ENCODE assay signal across 8 mouse cellular contexts in genomic region chr8:106211421-106211820, GRCm38 (mm10). TPM values are rescaled to one million over a fixed set of nuclear protein-coding genes. Genes with fewer than 3 reads are reported as not detected.
A peak's percentile ranks its signal among the peaks of the same experiment; 100 is the strongest.
DNase-seq lines count a peak whose midpoint lies in the region; ATAC-seq and TF ChIP-seq lines count a peak whose summit lies in the region.

No protein-coding gene starts in this region.

- no peak for DNase-seq in heart, postnatal 4 days
- no peak for DNase-seq in ES-E14 (ENCODE audit: low read depth, low spot score)
- DNase-seq in embryo, embryonic 11 days, result no peak
- no peak for DNase-seq in left cerebral cortex, adult 9 months (ENCODE audit: low spot score in 2 of 2)
- DNase-seq in urinary bladder, postnatal 10 days (ENCODE audit: low spot score), result no peak

- H3K9me3 ChIP-seq in heart, embryonic 13.5 days, result no peaks in the 10 kb centered on the region
- no peaks in the 10 kb centered on the region for H3K9me3 ChIP-seq in ES-E14 (ENCODE audit: control insufficient read depth, insufficient read depth, low read depth, low read length)
- no peaks in the 10 kb centered on the region for H3K9me3 ChIP-seq in megakaryocyte, embryonic 14.5 days

- no peak for ATAC-seq in heart, embryonic 13.5 days (ENCODE audit: extremely low read depth, insufficient number of reproducible peaks, low FRiP score, low TSS enrichment)
- ATAC-seq in hematopoietic stem cell, adult 5-6 weeks (replicated peaks in 1 of 2; ENCODE audit: insufficient read depth in 1 of 2, low FRiP score in 2 of 2, low TSS enrichment in 1 of 2, low read depth in 1 of 2, poor library complexity in 2 of 2, severe bottlenecking in 2 of 2), result 0 out of 4 replicates have a peak, but pooled peaks have one; percentile 1 to 3

- H3K4me3 ChIP-seq in heart, embryonic 13.5 days, result peak overlapping the region; percentile 96
- peak overlapping the region; percentile 86 to 90 for H3K4me3 ChIP-seq in ES-E14 (ENCODE audit: insufficient read depth in 1 of 2, low read depth in 1 of 2, low read length in 2 of 2, poor library complexity in 1 of 2, severe bottlenecking in 1 of 2)
- peak overlapping the region; percentile 95 for H3K4me3 ChIP-seq in megakaryocyte, embryonic 14.5 days (replicated peaks)

- peaks cover 16% of the 10 kb centered on the region for H3K4me1 ChIP-seq in heart, embryonic 13.5 days
- H3K4me1 ChIP-seq in ES-E14 (ENCODE audit: control insufficient read depth in 2 of 2, insufficient read depth in 2 of 2, low read length in 2 of 2, poor library complexity in 1 of 2), result peaks cover 2 to 5% of the 10 kb centered on the region in 2 experiments; a peak in 1 of 4 replicates
- peaks cover 34% of the 10 kb centered on the region for H3K4me1 ChIP-seq in megakaryocyte, embryonic 14.5 days

- no peaks in the 10 kb centered on the region for H3K27me3 ChIP-seq in heart, embryonic 13.5 days (replicated peaks)
- no peaks in the 10 kb centered on the region for H3K27me3 ChIP-seq in megakaryocyte, embryonic 14.5 days (replicated peaks)

- WGBS in heart, embryonic 13.5 days, result 5% methylated on average over 13 of the region's 13 CpGs

- in situ Hi-C loops in ES-E14 (cut with MboI; ENCODE audit: low sequenced_read_pairs in 2 of 2, unreplicated experiment in 2 of 2), result no loop called here

- peaks cover 65% of the 10 kb centered on the region for H3K36me3 ChIP-seq in heart, embryonic 13.5 days
- H3K36me3 ChIP-seq in ES-E14 (ENCODE audit: control insufficient read depth, insufficient read depth, low read length, poor library complexity, severe bottlenecking), result peaks cover 22% of the 10 kb centered on the region; the same call in 1 of the 2 replicates
- peaks cover 51% of the 10 kb centered on the region for H3K36me3 ChIP-seq in megakaryocyte, embryonic 14.5 days (replicated peaks; ENCODE audit: low read length)

- H3K9ac ChIP-seq in heart, embryonic 13.5 days, result peak overlapping the region; percentile 96
- peak overlapping the region; percentile 96 for H3K9ac ChIP-seq in ES-E14 (ENCODE audit: insufficient read depth, low read depth, low read length, poor library complexity, severe bottlenecking)

- peak overlapping the region; percentile 94 for H3K27ac ChIP-seq in heart, embryonic 13.5 days (replicated peaks)
- peak overlapping the region; percentile 26; the same call in 1 of the 2 replicates for H3K27ac ChIP-seq in ES-E14 (ENCODE audit: insufficient read depth, low read depth, low read length, poor library complexity, severe bottlenecking)

- peak overlapping the region; percentile 91 for H3K4me2 ChIP-seq in heart, embryonic 13.5 days

TF ChIP-seq in ES-E14, 5 proteins besides CTCF, POLR2A, EP300 and RAD21:
- TF ChIP-seq CHD2 (IDR thresholded peaks at IDR 0.05; ENCODE audit: low read depth, low read length) (no peak), HCFC1 (IDR thresholded peaks at IDR 0.05; ENCODE audit: borderline replicate concordance, insufficient read depth, low read length) (no peak), MAFK (IDR thresholded peaks at IDR 0.05; ENCODE audit: insufficient read depth, low read depth, low read length) (no peak), ZC3H11A (IDR thresholded peaks at IDR 0.05; ENCODE audit: borderline replicate concordance, low read depth, low read length) (no peak), ZNF384 (IDR thresholded peaks at IDR 0.05; ENCODE audit: low read depth, low read length) (no peak)

RNA-seq across cellular contexts. Expression of gene Prmt7, which starts 0.7 kb away (rescaled TPM):
- 35.7 and 36.6 TPM in 2 replicates for polyA plus RNA-seq in heart, embryonic 13.5 days (2015; fragmentation: Nextera tagmentation; extraction: Ambion mirVana)
- total RNA-seq in heart, postnatal 4 days (2021), result 10 to 100 TPM; 24.1 to 25.5 TPM
- 55.8 and 66.1 TPM in 2 replicates for total RNA-seq in ES-E14 (2012; rRNA removed)
- total RNA-seq in hematopoietic stem cell, adult 5-6 weeks (2017), result 26.3 and 34.3 TPM in 2 replicates
- polyA plus RNA-seq in megakaryocyte, embryonic 14.5 days (2012; ENCODE audit: insufficient read depth, low replicate concordance), result 2.9 and 9.4 TPM in 2 replicates

RNA-seq across cellular contexts. Expression of gene Slc7a6os, which starts 0.7 kb away (rescaled TPM):
- 20.2 and 22.7 TPM in 2 replicates for polyA plus RNA-seq in heart, embryonic 13.5 days (2015; fragmentation: Nextera tagmentation; extraction: Ambion mirVana)
- 10 to 100 TPM; 17.0 to 17.1 TPM for total RNA-seq in heart, postnatal 4 days (2021)
- 66.2 and 69.1 TPM in 2 replicates for total RNA-seq in ES-E14 (2012; rRNA removed)
- 42.8 and 50.0 TPM in 2 replicates for total RNA-seq in hematopoietic stem cell, adult 5-6 weeks (2017)
- 11.7 and 21.5 TPM in 2 replicates for polyA plus RNA-seq in megakaryocyte, embryonic 14.5 days (2012; ENCODE audit: insufficient read depth, low replicate concordance)

RNA-seq across cellular contexts. Expression of gene Slc7a6, which starts 42.8 kb away (rescaled TPM):
- polyA plus RNA-seq in heart, embryonic 13.5 days (2015; fragmentation: Nextera tagmentation; extraction: Ambion mirVana), result 31.9 and 37.6 TPM in 2 replicates
- 10 to 100 TPM; 17.1 to 18.9 TPM for total RNA-seq in heart, postnatal 4 days (2021)
- total RNA-seq in ES-E14 (2012; rRNA removed), result 44.2 and 46.2 TPM in 2 replicates
- total RNA-seq in hematopoietic stem cell, adult 5-6 weeks (2017), result 21.6 and 23.8 TPM in 2 replicates
- 3.1 and 3.6 TPM in 2 replicates for polyA plus RNA-seq in megakaryocyte, embryonic 14.5 days (2012; ENCODE audit: insufficient read depth, low replicate concordance)
